38 mouse cellular contexts compared by ENCODE assay signal in genomic region chr12:11209636-11210035, GRCm38 (mm10). TPM values are rescaled to one million over a fixed set of nuclear protein-coding genes. Genes with fewer than 3 reads are reported as not detected.
DNase-seq lines count a peak whose midpoint lies in the region; ATAC-seq lines count a peak whose summit lies in the region.
"Had no signal": no experiment of that assay in that cellular context is flagged by ENCODE, and none has a peak within 500 bp of the region (broad histone marks: within the 10 kb centered on the region; RNA-seq: fewer than 3 reads in every experiment).

No protein-coding gene starts in this region.

- no peaks in the 10 kb centered on the region for H3K27me3 ChIP-seq in neural tube, embryonic 15.5 days (replicated peaks)
- no peaks in the 10 kb centered on the region for H3K27me3 ChIP-seq in embryonic facial prominence, embryonic 10.5 days (replicated peaks; ENCODE audit: low read depth, poor library complexity, severe bottlenecking)
- H3K27me3 ChIP-seq: CH12.LX; embryonic facial prominence, embryonic 15.5 days; forebrain, embryonic 12.5 days; heart, embryonic 12.5 days; hindbrain, embryonic 15.5 days; liver, embryonic 13.5 days; midbrain, embryonic 15.5 days; neural tube, embryonic 12.5 days had no signal

- ATAC-seq in activated CD4-positive, CD25-positive, alpha-beta regulatory T cell, adult 4 months, result peak; percentile 41
- peak; percentile 25 for ATAC-seq in inflammation-experienced regulatory T-cells, adult 6 months
- ATAC-seq in neutrophil, adult 5-6 weeks (ENCODE audit: extremely low read depth, insufficient number of reproducible peaks, low FRiP score, poor library complexity, severe bottlenecking), result 0 out of 2 replicates have a peak, but pooled peaks have one; percentile 30
- no peak for ATAC-seq in neural tube, embryonic 15.5 days (ENCODE audit: low FRiP score)
- ATAC-seq: forebrain, postnatal 0 days; intestine, embryonic 16.5 days; lung, postnatal 0 days; midbrain, embryonic 15.5 days had no signal

- H3K9me3 ChIP-seq in neural tube, embryonic 15.5 days (replicated peaks), result no peaks in the 10 kb centered on the region
- H3K9me3 ChIP-seq in embryonic facial prominence, embryonic 10.5 days, result no peaks in the 10 kb centered on the region
- H3K9me3 ChIP-seq: embryonic facial prominence, embryonic 15.5 days; forebrain, embryonic 12.5 days; heart, embryonic 12.5 days; hindbrain, embryonic 15.5 days; liver, embryonic 13.5 days; midbrain, embryonic 15.5 days; neural tube, embryonic 12.5 days had no signal

- H3K4me3 ChIP-seq in neural tube, embryonic 15.5 days (replicated peaks), result no peak overlapping the region
- H3K4me3 ChIP-seq in embryonic facial prominence, embryonic 10.5 days, result no peak overlapping the region
- H3K4me3 ChIP-seq: embryonic facial prominence, embryonic 15.5 days; forebrain, embryonic 12.5 days; heart, embryonic 12.5 days; hindbrain, embryonic 15.5 days; liver, embryonic 13.5 days; midbrain, embryonic 15.5 days; neural tube, embryonic 12.5 days had no signal

- no peak overlapping the region for H3K27ac ChIP-seq in neural tube, embryonic 15.5 days (replicated peaks)
- no peak overlapping the region for H3K27ac ChIP-seq in embryonic facial prominence, embryonic 10.5 days (replicated peaks)
- H3K27ac ChIP-seq: embryonic facial prominence, embryonic 15.5 days; forebrain, embryonic 12.5 days; hindbrain, embryonic 15.5 days; kidney, postnatal 0 days; liver, embryonic 13.5 days; midbrain, embryonic 15.5 days; neural tube, embryonic 12.5 days had no signal

- no peak overlapping the region for H3K4me2 ChIP-seq in neural tube, embryonic 15.5 days
- H3K4me2 ChIP-seq: embryonic facial prominence, embryonic 15.5 days; forebrain, embryonic 12.5 days; heart, embryonic 12.5 days; hindbrain, embryonic 15.5 days; liver, embryonic 13.5 days; midbrain, embryonic 15.5 days; neural tube, embryonic 12.5 days had no signal

- no peaks in the 10 kb centered on the region for H3K4me1 ChIP-seq in neural tube, embryonic 15.5 days
- peaks cover 3% of the 10 kb centered on the region; the same call in 1 of the 2 replicates for H3K4me1 ChIP-seq in embryonic facial prominence, embryonic 10.5 days
- H3K4me1 ChIP-seq: hindbrain, embryonic 15.5 days; liver, embryonic 13.5 days; neural tube, embryonic 12.5 days had no signal

- H3K9ac ChIP-seq in neural tube, embryonic 15.5 days (replicated peaks), result no peak overlapping the region
- H3K9ac ChIP-seq: embryonic facial prominence, embryonic 15.5 days; forebrain, embryonic 12.5 days; forebrain, postnatal 0 days; heart, embryonic 12.5 days; hindbrain, embryonic 15.5 days; liver, embryonic 13.5 days; midbrain, embryonic 15.5 days; neural tube, embryonic 12.5 days had no signal

- DNase-seq in 416B (ENCODE audit: low read depth), result peak; percentile 33
- DNase-seq in heart, adult 8-10 months (ENCODE audit: low spot score), result no peak
- DNase-seq in embryonic facial prominence, embryonic 10.5 days (ENCODE audit: low spot score), result no peak
- DNase-seq: adrenal gland, postnatal 10 days; cerebellum, adult 9-11 months; forebrain, postnatal 0 days; heart, postnatal 4 days; kidney, adult 8-10 months; kidney, postnatal 4 days; liver, embryonic 13.5 days; lung, adult 18-20 months; lung, postnatal 4 days; right cerebral cortex, postnatal 25 days; thymus, adult 2 months; thymus, postnatal 36 days had no signal

- no peaks in the 10 kb centered on the region for H3K36me3 ChIP-seq in neural tube, embryonic 15.5 days
- no peaks in the 10 kb centered on the region for H3K36me3 ChIP-seq in embryonic facial prominence, embryonic 10.5 days (replicated peaks)
- H3K36me3 ChIP-seq: embryonic facial prominence, embryonic 15.5 days; forebrain, embryonic 12.5 days; heart, embryonic 12.5 days; hindbrain, embryonic 15.5 days; liver, embryonic 13.5 days; midbrain, embryonic 15.5 days; neural tube, embryonic 12.5 days had no signal

- WGBS in neural tube, embryonic 15.5 days, result 76% methylated on average over 5 of the region's 5 CpGs
- 82% methylated on average over 5 of the region's 5 CpGs for WGBS in embryonic facial prominence, embryonic 10.5 days

RNA-seq across cellular contexts. Expression of gene Msgn1, which starts 0.9 kb away (rescaled TPM):
- not detected for polyA plus RNA-seq in activated CD4-positive, CD25-positive, alpha-beta regulatory T cell, adult 4 months (2017; shearing (Covaris generic))
- polyA plus RNA-seq in inflammation-experienced regulatory T-cells, adult 6 months (2017; shearing (Covaris generic)), result not detected
- 2.2 TPM in 1 of 2 replicates, not detected in the other for total RNA-seq in neutrophil, adult 5-6 weeks (2017)
- not detected for total RNA-seq in heart, adult 8-10 months (2022)
- not detected in 2 replicates for polyA plus RNA-seq in neural tube, embryonic 15.5 days (2015; fragmentation: Nextera tagmentation; extraction: Ambion mirVana)
- polyA plus RNA-seq in embryonic facial prominence, embryonic 10.5 days (2016; fragmentation: Nextera tagmentation; extraction: Ambion mirVana), result not detected in 2 replicates
- total RNA-seq: adrenal gland, postnatal 10 days; CH12.LX; ES-E14; forebrain, postnatal 0 days; gastrocnemius, adult 8-10 months; heart, postnatal 4 days; layer of hippocampus, adult 8-10 months; layer of hippocampus, postnatal 25 days; left cerebral cortex, adult 8-10 months; left cerebral cortex, postnatal 36 days had no signal
- polyA plus RNA-seq: cortical plate, adult 2 months; embryonic facial prominence, embryonic 15.5 days; forebrain, embryonic 12.5 days; forebrain, postnatal 0 days; gonadal fat pad, adult 2 months; heart, embryonic 12.5 days; heart, postnatal 0 days; hindbrain, embryonic 15.5 days; intestine, embryonic 16.5 days; kidney, postnatal 0 days; liver, embryonic 13.5 days; lung, postnatal 0 days; midbrain, embryonic 15.5 days; neural tube, embryonic 12.5 days had no signal

RNA-seq across cellular contexts. Expression of gene Gen1, which starts 56.0 kb away (rescaled TPM):
- 1 to 10 TPM; 3.3 to 5.0 TPM for polyA plus RNA-seq in activated CD4-positive, CD25-positive, alpha-beta regulatory T cell, adult 4 months (2017; shearing (Covaris generic))
- 10 to 100 TPM in 1 of 3 experiments, 1 to 10 TPM in 2; 1.4 to 10.4 (median 1.7) TPM for polyA plus RNA-seq in inflammation-experienced regulatory T-cells, adult 6 months (2017; shearing (Covaris generic))
- 1.2 and 1.4 TPM in 2 replicates for total RNA-seq in neutrophil, adult 5-6 weeks (2017)
- 1 to 10 TPM in 1 of 4 experiments, under 1 TPM in 3; 0.38 to 2.0 (median 0.62) TPM for total RNA-seq in heart, adult 8-10 months (2022)
- 1.9 and 3.3 TPM in 2 replicates for polyA plus RNA-seq in neural tube, embryonic 15.5 days (2015; fragmentation: Nextera tagmentation; extraction: Ambion mirVana)
- 17.2 and 20.0 TPM in 2 replicates for polyA plus RNA-seq in embryonic facial prominence, embryonic 10.5 days (2016; fragmentation: Nextera tagmentation; extraction: Ambion mirVana)

RNA-seq across cellular contexts. Expression of gene Smc6, which starts 56.0 kb away (rescaled TPM):
- polyA plus RNA-seq in activated CD4-positive, CD25-positive, alpha-beta regulatory T cell, adult 4 months (2017; shearing (Covaris generic)), result 100 to 1,000 TPM; 108 to 193 TPM
- 100 to 1,000 TPM; 102 to 185 (median 183) TPM for polyA plus RNA-seq in inflammation-experienced regulatory T-cells, adult 6 months (2017; shearing (Covaris generic))
- 101 and 102 TPM in 2 replicates for total RNA-seq in neutrophil, adult 5-6 weeks (2017)
- total RNA-seq in heart, adult 8-10 months (2022), result 10 to 100 TPM; 31.8 to 42.7 (median 35.9) TPM
- polyA plus RNA-seq in neural tube, embryonic 15.5 days (2015; fragmentation: Nextera tagmentation; extraction: Ambion mirVana), result 113 and 124 TPM in 2 replicates
- polyA plus RNA-seq in embryonic facial prominence, embryonic 10.5 days (2016; fragmentation: Nextera tagmentation; extraction: Ambion mirVana), result 134 and 135 TPM in 2 replicates

RNA-seq across cellular contexts. Expression of gene Kcns3, which starts 58.8 kb away (rescaled TPM):
- polyA plus RNA-seq in activated CD4-positive, CD25-positive, alpha-beta regulatory T cell, adult 4 months (2017; shearing (Covaris generic)), result not detected
- polyA plus RNA-seq in inflammation-experienced regulatory T-cells, adult 6 months (2017; shearing (Covaris generic)), result not detected
- total RNA-seq in neutrophil, adult 5-6 weeks (2017), result not detected in 2 replicates
- total RNA-seq in heart, adult 8-10 months (2022), result 1 to 10 TPM in 2 of 4 experiments, under 1 TPM in 2; 0.78 to 1.1 (median 1.0) TPM
- polyA plus RNA-seq in neural tube, embryonic 15.5 days (2015; fragmentation: Nextera tagmentation; extraction: Ambion mirVana), result 2.1 and 2.3 TPM in 2 replicates
- polyA plus RNA-seq in embryonic facial prominence, embryonic 10.5 days (2016; fragmentation: Nextera tagmentation; extraction: Ambion mirVana), result 0.11 and 0.30 TPM in 2 replicates
- total RNA-seq: CH12.LX had no signal
